Mouse (Mus musculus) neural tube, embryonic 11.5 days (tissue): ENCODE measurements at regions not wholly inside any gene's neighbourhood (a gene's known extent, or its start where the extent isn't known, plus 50 kb on each side); places are given as distances from the start of the nearest gene placed in this dataset.

Experiments
- ATAC-seq: fragments of 200-750 bp; cut with Nextera tagmentation; 2 replicates; pipeline ENCODE4 v1.8.0; 2017; ENCODE audit warnings: moderate number of reproducible peaks, mild to moderate bottlenecking, moderate TSS enrichment, moderate library complexity; ENCODE audit not compliant: insufficient read depth, low FRiP score, low TSS enrichment
- DNase-seq: peaks from one replicate; pipeline ENCODE4 v3.0.0-alpha.2; 2015; ENCODE audit warnings: low spot score
- H3K27ac ChIP-seq: fragments of 300-500 bp; sonication (generic); 2 replicates; pipeline ENCODE4 v1.5.1; 2014; ENCODE audit warnings: low read depth, mild to moderate bottlenecking, low read length
- H3K27me3 ChIP-seq: fragments of 300-500 bp; sonication (generic); 2 replicates; pipeline ENCODE4 v1.6.1; 2014; ENCODE audit warnings: mild to moderate bottlenecking, low read length, mixed read lengths; ENCODE audit not compliant: control insufficient read depth, insufficient read depth
- H3K36me3 ChIP-seq: fragments of 300-500 bp; sonication (generic); 2 replicates; pipeline ENCODE4 v1.6.1; 2014; ENCODE audit warnings: mild to moderate bottlenecking, low read length, moderate library complexity, mixed read lengths; ENCODE audit not compliant: control insufficient read depth, insufficient read depth
- H3K4me1 ChIP-seq: fragments of 300-500 bp; sonication (generic); 2 replicates; pipeline ENCODE4 v1.6.1; 2014; ENCODE audit warnings: low read length, mixed read lengths; ENCODE audit not compliant: control insufficient read depth, insufficient read depth
- H3K4me2 ChIP-seq: fragments of 300-500 bp; sonication (generic); 2 replicates; pipeline ENCODE4 v1.6.1; 2014; ENCODE audit warnings: low read depth, mild to moderate bottlenecking, moderate library complexity
- H3K4me3 ChIP-seq: fragments of 300-500 bp; sonication (generic); 2 replicates; pipeline ENCODE4 v1.5.1; 2014; ENCODE audit warnings: low read depth, low read length
- H3K9ac ChIP-seq: fragments of 300-500 bp; sonication (generic); 2 replicates; pipeline ENCODE4 v1.6.1; 2014; ENCODE audit warnings: mild to moderate bottlenecking, low read length
- H3K9me3 ChIP-seq: fragments of 300-500 bp; sonication (generic); 2 replicates; pipeline ENCODE4 v1.6.1; 2016; ENCODE audit warnings: low read length; ENCODE audit not compliant: control insufficient read depth
- WGBS: fragments of 180-500 bp; shearing (Covaris S2); extraction: QIAGEN DNeasy Blood & Tissue Kit; methylation state at CpG from one replicate; pipeline ENCODE4 v1.1.7; 2014; 5-methylcytosine and 5-hydroxymethylcytosine counted together

GRCm38 (mm10) chr4:31426169-31427030 is 537.5 kb upstream of the Map3k7 start:
- Histone ChIP-seq H3K4me2 (no peak overlapping the region), H3K36me3 (no peaks in the 10 kb centered on the region), H3K27me3 (no peaks in the 10 kb centered on the region), H3K4me3 (no peak overlapping the region), H3K4me1 (no peaks in the 10 kb centered on the region), H3K9ac (no peak overlapping the region), H3K27ac (no peak overlapping the region), H3K9me3 (no peaks in the 10 kb centered on the region)
- DNase-seq = no peak
- 81% methylated on average over 7 of the region's 7 CpGs for WGBS
- ATAC-seq = no peak

GRCm38 (mm10) chr4:31433943-31434342 is 530.0 kb upstream of the Map3k7 start:
- H3K4me2 ChIP-seq = no peak overlapping the region
- H3K9ac ChIP-seq = no peak overlapping the region
- DNase-seq (no peak), ATAC-seq (no peak)
- no peaks in the 10 kb centered on the region for H3K9me3 ChIP-seq
- H3K36me3 ChIP-seq = no peaks in the 10 kb centered on the region
- WGBS = 91% methylated on average over 7 of the region's 7 CpGs
- H3K27ac ChIP-seq = no peak overlapping the region
- no peaks in the 10 kb centered on the region for H3K27me3 ChIP-seq
- no peak overlapping the region for H3K4me3 ChIP-seq
- H3K4me1 ChIP-seq = no peaks in the 10 kb centered on the region

DNA sequence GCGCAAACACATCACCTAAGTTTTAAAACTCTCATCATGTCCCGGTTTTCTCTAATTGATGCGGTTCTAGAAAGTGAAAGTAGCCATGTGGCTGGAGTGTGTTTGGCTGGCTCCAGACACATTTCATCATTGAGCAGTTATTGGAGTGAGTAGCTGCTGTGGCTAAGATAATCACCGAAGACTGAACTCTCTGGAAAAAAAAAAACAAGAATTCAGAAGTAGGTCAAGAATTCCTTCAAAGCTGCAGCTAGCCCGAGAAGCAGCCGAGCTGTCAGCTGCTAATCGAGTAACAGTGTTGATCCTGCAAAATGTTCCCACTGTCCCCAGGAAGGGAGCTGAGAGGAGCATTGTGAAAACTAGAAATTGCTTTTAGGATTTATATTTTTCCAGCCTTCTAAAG is 509.0 kb upstream of the Map3k7 start:
- no peak for ATAC-seq
- Histone ChIP-seq H3K27me3 (no peaks in the 10 kb centered on the region), H3K9me3 (no peaks in the 10 kb centered on the region), H3K36me3 (no peaks in the 10 kb centered on the region), H3K4me3 (no peak overlapping the region), H3K4me1 (no peaks in the 10 kb centered on the region), H3K9ac (no peak overlapping the region), H3K4me2 (no peak overlapping the region), H3K27ac (no peak overlapping the region)
- DNase-seq = no peak
- 83% methylated on average over 7 of the region's 7 CpGs for WGBS

DNA sequence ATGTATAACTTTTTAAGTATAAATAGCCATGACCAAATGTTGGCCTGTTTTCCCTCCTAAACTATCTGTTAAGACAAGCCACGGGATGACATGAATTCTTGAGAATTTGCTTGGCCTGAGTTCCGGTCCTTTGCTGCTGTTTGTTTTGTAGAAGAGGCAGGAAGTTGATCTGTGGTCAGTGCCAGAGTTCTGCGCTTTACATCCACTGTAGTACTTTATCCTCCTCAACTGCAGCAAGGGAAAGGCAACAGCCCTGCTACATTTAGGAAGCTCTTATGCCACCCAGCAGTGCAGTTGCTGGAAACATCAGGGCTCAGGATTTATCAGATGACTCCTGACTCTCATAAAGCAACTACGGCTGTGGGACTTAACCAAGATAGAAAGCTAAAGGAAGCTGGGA is 508.4 kb upstream of the Map3k7 start:
- Histone ChIP-seq H3K36me3 (no peaks in the 10 kb centered on the region), H3K27ac (no peak overlapping the region), H3K4me1 (no peaks in the 10 kb centered on the region), H3K9ac (no peak overlapping the region), H3K4me3 (no peak overlapping the region), H3K4me2 (no peak overlapping the region), H3K27me3 (no peaks in the 10 kb centered on the region), H3K9me3 (no peaks in the 10 kb centered on the region)
- no peak for ATAC-seq
- no peak for DNase-seq
- 82% methylated on average over 4 of the region's 4 CpGs for WGBS

DNA sequence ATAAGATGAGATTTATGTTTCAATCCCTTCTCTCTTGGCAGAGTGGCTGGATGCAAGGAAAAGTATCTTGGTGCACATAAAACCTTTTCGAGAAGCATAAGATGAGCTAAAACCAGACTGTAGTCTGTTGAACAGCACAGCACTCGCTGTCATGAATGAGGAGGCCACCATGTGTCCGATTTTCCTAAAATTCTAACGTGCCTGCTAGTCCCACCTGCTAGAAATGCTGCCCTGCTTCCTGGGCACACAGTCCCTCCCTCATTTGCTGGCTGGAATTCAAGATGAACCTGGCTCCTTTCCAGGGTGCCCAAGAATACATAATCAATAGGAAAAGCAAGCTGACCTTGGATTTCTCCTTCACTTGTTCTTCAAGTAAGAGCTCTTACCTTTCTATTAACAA is 501.4 kb upstream of the Map3k7 start:
- Histone ChIP-seq H3K4me3 (no peak overlapping the region), H3K4me2 (no peak overlapping the region), H3K4me1 (no peaks in the 10 kb centered on the region), H3K27me3 (no peaks in the 10 kb centered on the region), H3K27ac (no peak overlapping the region), H3K9ac (no peak overlapping the region), H3K9me3 (no peaks in the 10 kb centered on the region), H3K36me3 (no peaks in the 10 kb centered on the region)
- no peak for ATAC-seq
- DNase-seq = no peak
- 83% methylated on average over 4 of the region's 4 CpGs for WGBS

GRCm38 (mm10) chr4:31463130-31463698 is 500.7 kb upstream of the Map3k7 start:
- Histone ChIP-seq H3K36me3 (no peaks in the 10 kb centered on the region), H3K4me3 (no peak overlapping the region), H3K4me2 (no peak overlapping the region), H3K4me1 (no peaks in the 10 kb centered on the region), H3K27me3 (no peaks in the 10 kb centered on the region), H3K9ac (no peak overlapping the region), H3K27ac (no peak overlapping the region), H3K9me3 (no peaks in the 10 kb centered on the region)
- DNase-seq = no peak
- WGBS = 92% methylated on average over 5 of the region's 5 CpGs
- ATAC-seq = no peak

- Histone ChIP-seq H3K27me3 (no peaks in the 10 kb centered on the region), H3K4me2 (no peak overlapping the region), H3K27ac (no peak overlapping the region), H3K36me3 (no peaks in the 10 kb centered on the region), H3K9me3 (no peaks in the 10 kb centered on the region), H3K4me1 (no peaks in the 10 kb centered on the region), H3K4me3 (no peak overlapping the region), H3K9ac (no peak overlapping the region)
- ATAC-seq (no peak), DNase-seq (no peak)
- WGBS = 57% methylated on average over 9 of the region's 9 CpGs
Measured at GRCm38 (mm10) chr4:31468306-31468705, 495.6 kb upstream of the Map3k7 start.

DNA sequence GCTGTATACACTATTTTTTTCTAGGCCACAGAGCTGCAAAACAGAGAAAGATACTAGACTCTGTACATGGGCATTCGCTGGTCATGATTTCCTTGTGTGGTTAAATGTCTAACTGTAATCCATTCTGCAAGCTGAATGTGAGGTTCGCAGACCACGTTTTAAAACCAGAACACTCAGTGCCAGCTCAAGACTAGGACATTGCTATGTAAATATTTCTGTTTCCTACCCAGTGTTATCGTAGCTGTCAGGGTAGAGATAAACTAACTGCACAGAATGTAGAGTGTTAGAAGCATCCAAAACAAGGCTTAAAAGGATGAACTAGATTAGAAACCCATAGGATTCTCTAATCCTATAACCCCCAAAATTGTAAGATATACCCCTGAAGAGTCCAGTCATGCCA is 494.1 kb upstream of the Map3k7 start:
- ATAC-seq (no peak), DNase-seq (no peak)
- Histone ChIP-seq H3K27ac (no peak overlapping the region), H3K9me3 (no peaks in the 10 kb centered on the region), H3K27me3 (no peaks in the 10 kb centered on the region), H3K4me1 (no peaks in the 10 kb centered on the region), H3K4me2 (no peak overlapping the region), H3K36me3 (no peaks in the 10 kb centered on the region), H3K4me3 (no peak overlapping the region), H3K9ac (no peak overlapping the region)
- 76% methylated on average over 4 of the region's 4 CpGs for WGBS

DNA sequence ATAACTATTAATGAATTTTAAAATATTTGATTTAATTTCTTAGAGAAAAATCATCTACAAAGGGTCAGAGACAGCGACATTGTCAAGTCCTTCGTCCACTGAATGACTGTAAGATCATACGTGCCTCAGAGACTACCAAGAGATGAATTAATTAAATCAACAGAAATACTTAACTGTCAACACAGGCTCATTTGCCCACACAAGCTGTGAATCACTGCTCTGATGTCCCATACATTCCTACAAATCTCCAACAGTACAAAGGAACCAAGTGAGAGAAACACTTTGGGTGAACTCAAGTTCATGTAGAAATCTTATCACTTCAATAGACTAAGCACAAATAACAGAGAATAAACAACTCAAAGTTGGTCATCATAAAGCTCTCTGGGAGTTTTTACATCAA is 471.4 kb upstream of the Map3k7 start:
- H3K4me3 ChIP-seq = no peak overlapping the region
- 84% methylated on average over 3 of the region's 3 CpGs for WGBS
- H3K9me3 ChIP-seq = no peaks in the 10 kb centered on the region
- ATAC-seq = no peak
- H3K27ac ChIP-seq = no peak overlapping the region
- no peak overlapping the region for H3K9ac ChIP-seq
- H3K27me3 ChIP-seq = no peaks in the 10 kb centered on the region
- no peak overlapping the region for H3K4me2 ChIP-seq
- no peaks in the 10 kb centered on the region for H3K36me3 ChIP-seq
- no peaks in the 10 kb centered on the region for H3K4me1 ChIP-seq
- DNase-seq = no peak
